Comparison of ENCODE assay signal across 10 mouse cellular contexts in the genomic region with DNA sequence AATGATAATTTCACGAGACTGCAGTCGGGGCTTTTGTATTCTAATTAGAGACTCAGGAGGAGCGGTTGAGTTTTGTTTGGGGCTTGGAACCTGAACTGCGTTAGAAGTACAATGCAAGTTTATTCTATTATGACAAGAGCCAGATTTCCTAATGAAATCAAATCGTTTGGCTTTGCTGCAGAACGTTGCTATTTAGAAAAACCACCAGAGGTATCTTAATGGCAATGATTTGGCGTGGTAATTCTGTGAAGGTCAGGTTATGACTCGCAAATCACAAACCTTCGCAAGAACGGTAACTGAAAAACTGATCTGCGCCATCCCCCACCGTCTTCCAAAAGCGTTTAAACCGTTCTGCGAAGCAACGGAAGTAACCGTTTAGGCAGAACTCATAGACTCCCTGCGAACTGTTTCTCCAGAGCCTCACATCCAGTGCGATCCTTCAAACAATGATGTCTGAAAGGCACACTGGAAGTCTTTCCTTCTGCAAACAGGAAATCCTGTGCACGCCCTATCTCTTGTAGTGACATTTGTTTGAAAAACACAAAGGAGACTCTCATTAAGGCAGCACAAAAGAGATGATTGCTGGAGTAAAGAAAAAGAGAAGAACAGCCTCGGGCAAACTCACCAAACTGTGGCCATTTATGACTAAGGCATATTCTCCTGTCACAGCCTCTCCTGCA.
DNase-seq lines count a peak whose midpoint lies in the region; ATAC-seq lines count a peak whose summit lies in the region.
"Had no signal": no experiment of that assay in that cellular context is flagged by ENCODE, and none has a peak within 500 bp of the region (broad histone marks: within the 10 kb centered on the region; RNA-seq: fewer than 3 reads in every experiment).

No protein-coding gene starts in this region.

- H3K9ac ChIP-seq in midbrain, embryonic 16.5 days (ENCODE audit: low read depth, low read length) = no peak overlapping the region
- no peak overlapping the region for H3K9ac ChIP-seq in intestine, embryonic 15.5 days
- H3K9ac ChIP-seq in stomach, embryonic 15.5 days = no peak overlapping the region
- H3K9ac ChIP-seq: liver, embryonic 14.5 days had no signal

- no peaks in the 10 kb centered on the region for H3K4me1 ChIP-seq in midbrain, embryonic 16.5 days (ENCODE audit: control insufficient read depth, insufficient read depth, low read length)
- H3K4me1 ChIP-seq in midbrain, embryonic 10.5 days = peaks cover 4% of the 10 kb centered on the region
- no peaks in the 10 kb centered on the region for H3K4me1 ChIP-seq in intestine, embryonic 15.5 days (replicated peaks)
- H3K4me1 ChIP-seq in stomach, embryonic 15.5 days = peaks cover 11% of the 10 kb centered on the region; the same call in 1 of the 2 replicates

- ATAC-seq in midbrain, embryonic 16.5 days = no peak
- no peak for ATAC-seq in intestine, embryonic 15.5 days
- no peak for ATAC-seq in stomach, embryonic 15.5 days (ENCODE audit: insufficient read depth, low FRiP score, low read depth)

- no peaks in the 10 kb centered on the region for H3K36me3 ChIP-seq in midbrain, embryonic 16.5 days (ENCODE audit: control insufficient read depth, insufficient read depth, low read length)
- no peaks in the 10 kb centered on the region for H3K36me3 ChIP-seq in midbrain, embryonic 10.5 days
- no peaks in the 10 kb centered on the region for H3K36me3 ChIP-seq in intestine, embryonic 15.5 days
- no peaks in the 10 kb centered on the region for H3K36me3 ChIP-seq in stomach, embryonic 15.5 days

- peak; percentile 74 for DNase-seq in heart, adult 11 months
- no peak for DNase-seq in heart, postnatal 4 days
- no peak for DNase-seq in midbrain, embryonic 10.5 days (ENCODE audit: low spot score)
- DNase-seq in cerebellum, adult 11-12 months = no peak
- no peak for DNase-seq in yolk sac, embryonic 10.5 days (ENCODE audit: low spot score)
- DNase-seq: thymus, adult 2 months had no signal

- H3K27me3 ChIP-seq in midbrain, embryonic 16.5 days (ENCODE audit: control insufficient read depth, insufficient read depth, low read depth, low read length) = no peaks in the 10 kb centered on the region
- H3K27me3 ChIP-seq in midbrain, embryonic 10.5 days (ENCODE audit: low read depth, poor library complexity, severe bottlenecking) = no peaks in the 10 kb centered on the region
- no peaks in the 10 kb centered on the region for H3K27me3 ChIP-seq in intestine, embryonic 15.5 days (replicated peaks)
- no peaks in the 10 kb centered on the region for H3K27me3 ChIP-seq in stomach, embryonic 15.5 days (replicated peaks)

- no peak overlapping the region for H3K27ac ChIP-seq in midbrain, embryonic 16.5 days (ENCODE audit: low read length)
- H3K27ac ChIP-seq in midbrain, embryonic 10.5 days (replicated peaks) = no peak overlapping the region
- peak overlapping the region; percentile 1 for H3K27ac ChIP-seq in intestine, embryonic 15.5 days
- peak overlapping the region; percentile 79 for H3K27ac ChIP-seq in stomach, embryonic 15.5 days
- H3K27ac ChIP-seq: liver, embryonic 14.5 days had no signal

- H3K4me3 ChIP-seq in midbrain, embryonic 16.5 days (ENCODE audit: low read depth, low read length) = no peak overlapping the region
- no peak overlapping the region for H3K4me3 ChIP-seq in midbrain, embryonic 10.5 days
- H3K4me3 ChIP-seq in intestine, embryonic 15.5 days (replicated peaks) = no peak overlapping the region
- no peak overlapping the region for H3K4me3 ChIP-seq in stomach, embryonic 15.5 days (replicated peaks)

- 62% methylated on average over 21 of the region's 21 CpGs for WGBS in midbrain, embryonic 16.5 days
- 73% methylated on average over 21 of the region's 21 CpGs for WGBS in midbrain, embryonic 10.5 days
- 40% methylated on average over 21 of the region's 21 CpGs for WGBS in intestine, embryonic 15.5 days
- 42% methylated on average over 21 of the region's 21 CpGs for WGBS in stomach, embryonic 15.5 days

- H3K9me3 ChIP-seq in midbrain, embryonic 16.5 days (replicated peaks; ENCODE audit: control insufficient read depth, low read length, poor library complexity, severe bottlenecking) = no peaks in the 10 kb centered on the region
- H3K9me3 ChIP-seq in midbrain, embryonic 10.5 days (replicated peaks) = no peaks in the 10 kb centered on the region
- no peaks in the 10 kb centered on the region for H3K9me3 ChIP-seq in intestine, embryonic 15.5 days
- no peaks in the 10 kb centered on the region for H3K9me3 ChIP-seq in stomach, embryonic 15.5 days

- H3K4me2 ChIP-seq in midbrain, embryonic 16.5 days (ENCODE audit: low read length) = peak overlapping the region; percentile 14
- H3K4me2 ChIP-seq in intestine, embryonic 15.5 days (replicated peaks) = peak overlapping the region; percentile 12; the same call in 1 of the 2 replicates
- peak overlapping the region; percentile 5; the same call in 1 of the 2 replicates for H3K4me2 ChIP-seq in stomach, embryonic 15.5 days

Comparison
In these comparisons a context has a peak if more than half of its experiments do, and no peak if none do; other contexts are left out.
1. H3K27ac ChIP-seq: peak in intestine, embryonic 15.5 days (single experiment) and stomach, embryonic 15.5 days (single experiment); none in midbrain, embryonic 16.5 days (single experiment) and midbrain, embryonic 10.5 days (single experiment).
2. Peak in every context shown above with its lines, with median percentiles within 50 percentile points of each other: H3K4me2 ChIP-seq.